Mouse (Mus musculus) liver, embryonic 14.5 days (tissue): ENCODE data around the gene Iqce.

Source experiments
- CTCF ChIP-seq: IDR thresholded peaks from 2 replicates; pipeline ENCODE4 v1.5.1; 2016; ENCODE audit warnings: antibody characterized with exemption, low read depth, control low read depth
- EP300 ChIP-seq: IDR thresholded peaks from 2 replicates; pipeline ENCODE4 v1.6.1; 2016; ENCODE audit warnings: antibody characterized with exemption, low read depth

DNA sequence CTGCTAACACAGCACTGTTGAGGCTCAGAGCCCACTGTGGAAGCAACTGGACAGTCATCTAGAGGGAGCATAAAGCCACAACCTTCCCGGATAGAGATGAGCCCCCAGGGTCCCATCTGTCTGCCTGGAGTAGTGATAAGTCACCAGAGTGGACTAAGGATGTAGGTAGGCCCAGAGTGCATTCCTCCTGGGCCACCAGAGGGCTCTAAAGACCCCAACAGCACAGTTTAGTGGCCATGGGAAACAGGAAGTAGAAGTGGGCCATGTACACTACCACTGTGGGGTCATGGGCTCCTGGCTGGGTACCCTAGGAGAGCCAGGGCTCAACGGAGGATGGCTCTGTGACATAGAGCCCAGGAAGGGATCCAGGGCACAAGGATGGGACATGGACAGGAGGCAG is 61.4 kb downstream of the Iqce start:
- peak; percentile 48 for TF ChIP-seq CTCF
- TF ChIP-seq EP300, result no peak
